Mouse (Mus musculus): Measurements from ENCODE around the gene Obsl1. TPM values are rescaled to one million over a fixed set of nuclear protein-coding genes. Genes with fewer than 3 reads are reported as not detected.

Obsl1 gene
- polyA plus RNA-seq, 1 experiment from 2014 or later = 34.5 TPM

DNA sequence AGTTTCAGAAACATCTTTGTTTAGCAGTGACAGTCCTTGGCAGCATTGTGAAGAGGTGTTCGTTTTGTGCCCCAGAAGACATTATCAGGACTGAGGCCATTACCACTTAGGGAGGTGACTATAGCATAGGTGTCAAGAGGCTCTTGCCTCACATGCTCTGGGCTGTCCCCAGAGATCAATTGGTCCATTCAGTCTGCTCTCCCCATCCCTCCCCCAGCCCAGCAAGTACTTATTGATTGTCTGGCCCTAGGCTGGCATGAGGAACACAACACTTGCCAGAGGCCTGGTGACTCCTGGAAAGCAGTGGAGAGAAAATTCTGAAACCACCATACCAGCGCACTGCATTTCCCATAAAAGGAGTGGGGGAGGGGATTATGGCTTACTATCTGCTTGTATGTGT, 31.3 kb upstream of the Obsl1 start:
- Histone ChIP-seq H3K4me1 (no peaks in the 10 kb centered on the region), H3K36me3 (replicated peaks) (peaks cover 44% of the 10 kb centered on the region), H3K9me3 (no peaks in the 10 kb centered on the region), H3K27ac (no peak overlapping the region), H3K4me3 (no peak overlapping the region), H3K27me3 (ENCODE audit: poor library complexity, severe bottlenecking) (no peaks in the 10 kb centered on the region)
- 86% methylated on average over 2 of the region's 2 CpGs for WGBS
- no peak for DNase-seq (ENCODE audit: extremely low spot score, low spot score)

DNA sequence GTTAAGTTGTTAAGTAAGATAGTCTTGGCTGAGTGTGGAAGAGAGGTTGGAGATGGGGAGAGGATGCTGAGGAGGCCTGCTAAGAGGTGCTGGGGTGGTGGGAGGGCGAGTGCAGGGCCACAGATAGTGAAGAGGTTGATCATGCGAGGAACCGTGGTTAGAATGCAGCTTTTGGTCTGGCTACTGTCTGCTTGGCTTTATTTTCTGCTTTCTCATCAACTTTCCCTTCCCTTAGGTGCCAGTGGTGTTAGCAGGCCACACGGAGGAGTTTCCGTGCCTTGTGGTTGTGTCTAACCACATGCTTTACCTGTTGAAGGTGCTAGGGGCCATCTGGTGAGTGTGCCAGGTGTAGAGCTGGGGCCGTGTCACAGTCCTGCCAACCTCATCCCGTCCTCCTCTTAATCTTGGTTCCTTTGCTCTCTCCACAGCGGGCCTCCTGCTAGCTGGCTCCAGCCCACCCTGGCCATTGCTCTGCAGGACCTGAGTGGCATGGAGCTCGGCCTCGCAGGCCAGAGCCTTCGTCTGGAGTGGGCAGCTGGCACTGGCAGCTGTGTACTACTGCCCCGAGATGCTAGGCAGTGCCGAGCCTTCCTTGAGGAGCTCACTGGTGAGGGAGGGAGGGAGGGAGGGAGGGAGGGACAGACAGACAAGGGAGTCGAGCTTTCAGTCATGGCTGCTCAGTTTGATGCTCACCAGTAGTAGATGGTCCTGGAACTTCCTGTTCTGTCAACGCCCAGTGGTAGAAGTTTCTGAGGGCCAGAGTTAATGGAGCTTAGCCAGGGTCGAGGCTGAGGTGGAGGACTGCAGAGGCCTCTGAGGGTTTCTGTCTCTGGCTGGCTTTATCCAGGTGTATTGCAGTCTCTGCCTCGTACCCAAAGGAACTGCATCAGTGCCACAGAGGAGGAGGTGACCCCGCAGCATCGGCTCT, 27.3 kb upstream of the Obsl1 start:
- H3K27ac ChIP-seq = no peak overlapping the region
- DNase-seq (ENCODE audit: extremely low spot score, low spot score) = no peak
- H3K9me3 ChIP-seq = no peaks in the 10 kb centered on the region
- peaks cover 80% of the 10 kb centered on the region for H3K36me3 ChIP-seq (replicated peaks)
- H3K27me3 ChIP-seq (ENCODE audit: poor library complexity, severe bottlenecking) = no peaks in the 10 kb centered on the region
- WGBS = 87% methylated on average over 19 of the region's 19 CpGs
- H3K4me1 ChIP-seq = no peaks in the 10 kb centered on the region
- H3K4me3 ChIP-seq = no peak overlapping the region

DNA sequence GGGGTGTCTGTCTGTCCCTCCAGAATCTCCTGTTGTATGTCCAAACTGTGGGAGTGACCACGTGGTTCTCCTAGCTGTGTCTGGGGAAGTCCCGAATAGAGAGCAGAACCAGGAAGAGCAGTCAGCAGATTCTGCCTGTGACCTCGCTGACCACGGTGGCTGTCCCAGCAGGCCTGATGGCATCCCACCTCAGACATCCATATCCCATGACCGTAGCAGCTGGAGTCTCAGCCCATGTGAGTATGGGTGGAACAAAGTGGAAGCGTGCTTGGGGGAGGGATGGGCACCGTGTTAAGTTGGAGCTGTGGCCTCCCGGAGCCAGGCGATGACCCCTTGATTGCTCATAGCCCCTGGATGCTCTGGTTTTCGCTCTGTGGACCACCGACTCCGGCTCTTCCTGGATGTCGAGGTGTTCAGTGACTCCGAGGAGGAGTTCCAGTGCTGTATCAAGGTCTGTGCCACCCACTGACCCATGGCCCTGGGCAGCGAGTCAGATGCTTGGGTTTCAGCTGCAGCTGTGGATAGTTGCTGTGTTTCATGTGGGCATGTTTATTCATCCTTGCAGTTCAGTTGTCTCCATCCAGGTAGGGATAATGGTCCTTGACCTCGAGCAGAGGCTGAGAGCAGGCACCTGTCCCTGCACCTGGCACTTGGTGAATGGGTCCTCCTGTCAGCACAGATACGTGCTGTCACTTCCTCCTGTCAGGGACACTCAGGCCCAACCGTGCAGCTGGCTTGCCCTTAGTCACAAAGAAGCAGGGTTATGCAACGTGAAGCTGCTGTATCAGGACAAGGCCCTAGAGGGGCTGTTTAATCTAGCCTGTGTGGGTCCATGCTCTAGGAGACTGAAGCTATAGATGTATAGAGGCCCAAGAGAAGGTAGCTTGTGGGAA, 26.3 kb upstream of the Obsl1 start:
- Histone ChIP-seq H3K36me3 (replicated peaks) (peaks cover 89% of the 10 kb centered on the region), H3K4me3 (no peak overlapping the region), H3K27me3 (ENCODE audit: poor library complexity, severe bottlenecking) (no peaks in the 10 kb centered on the region), H3K9me3 (no peaks in the 10 kb centered on the region), H3K4me1 (no peaks in the 10 kb centered on the region), H3K27ac (no peak overlapping the region)
- DNase-seq (ENCODE audit: extremely low spot score, low spot score) = no peak
- 91% methylated on average over 19 of the region's 19 CpGs for WGBS

DNA sequence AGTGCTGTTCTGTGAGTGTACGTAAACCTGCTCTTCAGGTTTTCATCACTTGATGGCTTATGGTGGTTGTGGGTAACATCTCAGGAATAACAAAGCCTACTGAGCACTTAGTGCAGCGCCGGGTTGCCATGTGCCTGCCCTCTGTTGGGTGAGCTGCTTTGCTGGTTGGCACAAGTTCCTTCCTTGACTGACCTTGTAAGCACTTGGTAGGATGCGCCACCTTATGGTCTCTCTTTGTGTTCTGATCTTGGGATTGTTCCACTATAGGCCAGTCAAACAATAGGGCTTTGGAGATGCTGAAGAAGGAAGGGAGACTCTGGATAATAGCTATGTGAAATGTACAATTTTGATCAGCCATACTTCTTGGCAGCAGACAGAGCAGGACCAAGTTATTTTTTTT, 24.3 kb upstream of the Obsl1 start:
- Histone ChIP-seq H3K27ac (no peak overlapping the region), H3K4me1 (no peaks in the 10 kb centered on the region), H3K36me3 (replicated peaks) (peaks cover 93% of the 10 kb centered on the region), H3K9me3 (no peaks in the 10 kb centered on the region), H3K27me3 (ENCODE audit: poor library complexity, severe bottlenecking) (no peaks in the 10 kb centered on the region), H3K4me3 (no peak overlapping the region)
- no peak for DNase-seq (ENCODE audit: extremely low spot score, low spot score)
- 88% methylated on average over 4 of the region's 4 CpGs for WGBS

DNA sequence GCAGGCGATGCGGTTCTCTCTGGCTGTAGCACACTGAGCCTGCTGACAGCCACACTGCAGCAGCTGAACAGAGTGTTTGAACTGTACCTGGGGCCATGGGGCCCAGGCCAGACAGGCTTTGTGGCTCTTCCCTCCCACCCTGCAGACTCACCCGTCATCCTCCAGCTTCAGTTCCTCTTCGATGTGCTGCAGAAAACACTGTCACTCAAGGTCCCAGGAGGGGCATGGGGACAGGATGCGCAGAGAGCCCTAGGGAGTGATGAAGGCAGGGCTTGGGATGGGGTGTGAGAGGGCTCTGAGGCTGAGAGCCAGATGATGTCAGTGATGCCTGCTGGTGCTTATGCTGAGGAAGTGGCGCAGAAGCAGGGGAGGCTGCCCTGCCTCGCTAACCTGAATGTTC, 18.4 kb upstream of the Obsl1 start:
- Histone ChIP-seq H3K36me3 (replicated peaks) (peaks cover 45% of the 10 kb centered on the region), H3K27me3 (ENCODE audit: poor library complexity, severe bottlenecking) (no peaks in the 10 kb centered on the region), H3K9me3 (no peaks in the 10 kb centered on the region), H3K4me3 (no peak overlapping the region), H3K27ac (no peak overlapping the region; the same call in 1 of the 2 replicates), H3K4me1 (peaks cover 12% of the 10 kb centered on the region)
- 96% methylated on average over 7 of the region's 7 CpGs for WGBS
- DNase-seq (ENCODE audit: extremely low spot score, low spot score) = no peak

DNA sequence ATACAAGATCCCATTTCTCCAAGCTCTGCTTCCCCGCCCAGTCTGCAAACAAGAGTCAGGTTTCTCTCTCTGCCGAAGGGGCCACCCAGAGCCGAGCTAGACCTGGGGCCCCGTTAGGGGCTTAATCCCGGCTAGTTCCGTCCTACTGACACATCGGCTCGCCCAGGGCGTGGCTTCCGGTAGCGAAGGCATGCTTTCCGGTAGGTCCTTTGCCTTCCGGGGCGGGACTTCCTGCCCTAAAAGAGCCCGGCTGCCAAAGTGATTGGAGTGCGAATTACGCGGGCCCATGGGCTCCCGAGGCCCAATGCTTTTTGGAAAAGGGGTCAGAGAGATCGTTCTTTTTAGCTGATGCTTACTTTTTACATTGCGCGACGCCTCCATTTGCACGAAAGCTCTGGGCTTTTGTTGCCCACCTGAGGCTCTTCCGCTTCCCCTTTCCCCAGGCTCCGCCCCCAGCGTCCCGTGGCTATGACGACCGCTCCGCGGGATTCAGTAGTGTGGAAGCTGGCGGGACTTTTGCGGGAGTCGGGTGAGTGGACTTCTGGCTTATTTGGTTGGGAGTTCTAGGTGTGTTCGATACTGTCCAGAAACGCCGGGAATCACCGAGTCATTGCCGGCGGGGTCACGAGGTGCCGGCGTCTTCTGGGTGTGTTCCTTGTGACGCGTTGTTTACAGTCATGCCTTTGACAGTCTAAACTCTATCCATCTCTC, 15.2 kb upstream of the Obsl1 start, which contains the start of gene Stk11ip:
Gene Stk11ip (plus strand): TSS at position 209 of the 711 bp plus-strand sequence.
- H3K27ac ChIP-seq = peak within 1 kb of the TSS; percentile 90
- no peaks in the 10 kb centered on the region for H3K9me3 ChIP-seq
- under 1% methylated on average over 46 of the region's 46 CpGs for WGBS
- H3K4me1 ChIP-seq = peaks cover 16% of the 10 kb centered on the region
- DNase-seq (ENCODE audit: extremely low spot score, low spot score) = peak; percentile 98
- peaks cover 13% of the 10 kb centered on the region for H3K36me3 ChIP-seq (replicated peaks)
- no peaks in the 10 kb centered on the region for H3K27me3 ChIP-seq (ENCODE audit: poor library complexity, severe bottlenecking)
- H3K4me3 ChIP-seq = peak within 1 kb of the TSS; percentile 76

DNA sequence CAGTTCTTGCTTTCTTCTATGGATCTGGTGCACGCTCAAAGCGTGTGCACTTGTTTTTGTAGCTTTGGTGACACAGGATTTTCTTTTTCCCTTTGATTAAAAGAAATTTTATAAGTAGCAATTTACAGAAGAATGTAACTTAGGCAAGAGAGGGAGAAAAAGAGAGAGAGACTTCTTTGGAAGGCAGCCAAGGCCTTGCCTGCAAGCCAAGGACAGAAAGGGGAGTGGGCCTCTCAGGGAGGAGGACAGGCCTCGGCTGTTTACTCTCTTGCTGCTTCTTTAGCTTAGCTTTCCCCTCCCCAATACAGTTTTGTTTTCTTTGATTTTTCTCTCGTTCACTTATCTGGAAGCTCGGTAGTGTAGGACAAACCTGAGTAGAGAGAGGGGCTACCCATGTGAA, 13.3 kb upstream of the Obsl1 start:
- H3K27ac ChIP-seq = no peak overlapping the region
- H3K9me3 ChIP-seq = no peaks in the 10 kb centered on the region
- 92% methylated on average over 5 of the region's 5 CpGs for WGBS

DNA sequence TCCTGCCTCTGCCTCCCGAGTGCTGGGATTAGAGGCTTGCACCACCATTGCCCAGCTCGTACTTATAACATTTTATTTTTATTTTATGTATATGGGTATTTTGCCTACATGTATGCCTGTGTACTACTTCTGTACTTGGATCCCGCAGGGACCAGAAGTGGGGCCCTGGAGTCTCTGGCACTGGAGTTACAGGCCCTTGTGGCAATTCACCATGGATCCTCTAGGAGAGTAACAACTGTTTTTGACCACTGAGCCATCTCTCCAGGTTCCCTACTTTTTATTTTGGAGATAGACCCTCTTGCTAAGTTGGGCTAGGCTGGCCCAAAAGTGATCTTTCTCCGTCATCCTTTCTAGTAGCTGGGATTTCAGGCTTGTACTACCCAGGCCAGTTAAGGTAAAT, 12.2 kb upstream of the Obsl1 start:
- no peaks in the 10 kb centered on the region for H3K9me3 ChIP-seq
- H3K4me3 ChIP-seq = no peak overlapping the region
- WGBS = 93% methylated on average over 4 of the region's 4 CpGs
- no peaks in the 10 kb centered on the region for H3K36me3 ChIP-seq (replicated peaks)
- no peaks in the 10 kb centered on the region for H3K27me3 ChIP-seq (ENCODE audit: poor library complexity, severe bottlenecking)
- H3K27ac ChIP-seq = no peak overlapping the region
- no peak for DNase-seq (ENCODE audit: extremely low spot score, low spot score)
- H3K4me1 ChIP-seq = peaks cover 16% of the 10 kb centered on the region

More for the DNA sequence above, 13.3 kb upstream of the Obsl1 start:
- H3K27me3 ChIP-seq (ENCODE audit: poor library complexity, severe bottlenecking) = no peaks in the 10 kb centered on the region
- no peak overlapping the region for H3K4me3 ChIP-seq
- no peaks in the 10 kb centered on the region for H3K36me3 ChIP-seq (replicated peaks)
- no peak for DNase-seq (ENCODE audit: extremely low spot score, low spot score)
- peaks cover 16% of the 10 kb centered on the region for H3K4me1 ChIP-seq

DNA sequence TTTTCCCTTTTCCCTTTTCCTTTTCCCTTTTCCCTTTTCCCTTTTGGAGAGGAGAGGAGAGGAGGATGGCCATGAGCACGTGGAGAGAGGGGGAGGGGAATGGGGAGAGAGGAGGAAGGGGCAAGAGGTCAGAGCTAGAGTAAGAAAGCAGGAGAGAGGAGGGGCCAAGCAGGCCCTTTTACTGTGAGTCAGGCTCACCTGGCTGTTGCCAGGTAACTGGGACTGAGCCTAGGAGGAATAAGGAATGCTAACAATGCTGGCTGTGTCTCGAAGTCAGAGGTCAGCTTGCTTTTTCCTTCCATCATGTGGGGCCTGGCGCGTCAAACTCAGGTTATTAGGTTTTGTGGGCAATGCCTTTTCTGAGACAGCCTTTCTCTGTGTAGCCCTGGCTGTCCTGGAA, 11.7 kb upstream of the Obsl1 start:
- Histone ChIP-seq H3K36me3 (replicated peaks) (no peaks in the 10 kb centered on the region), H3K4me1 (peaks cover 16% of the 10 kb centered on the region), H3K27ac (0 out of 2 replicates have a peak overlapping the region, but pooled peaks have one; percentile 48), H3K4me3 (no peak overlapping the region), H3K27me3 (ENCODE audit: poor library complexity, severe bottlenecking) (no peaks in the 10 kb centered on the region), H3K9me3 (no peaks in the 10 kb centered on the region)
- DNase-seq (ENCODE audit: extremely low spot score, low spot score) = no peak
- WGBS = 55% methylated on average over 4 of the region's 4 CpGs

DNA sequence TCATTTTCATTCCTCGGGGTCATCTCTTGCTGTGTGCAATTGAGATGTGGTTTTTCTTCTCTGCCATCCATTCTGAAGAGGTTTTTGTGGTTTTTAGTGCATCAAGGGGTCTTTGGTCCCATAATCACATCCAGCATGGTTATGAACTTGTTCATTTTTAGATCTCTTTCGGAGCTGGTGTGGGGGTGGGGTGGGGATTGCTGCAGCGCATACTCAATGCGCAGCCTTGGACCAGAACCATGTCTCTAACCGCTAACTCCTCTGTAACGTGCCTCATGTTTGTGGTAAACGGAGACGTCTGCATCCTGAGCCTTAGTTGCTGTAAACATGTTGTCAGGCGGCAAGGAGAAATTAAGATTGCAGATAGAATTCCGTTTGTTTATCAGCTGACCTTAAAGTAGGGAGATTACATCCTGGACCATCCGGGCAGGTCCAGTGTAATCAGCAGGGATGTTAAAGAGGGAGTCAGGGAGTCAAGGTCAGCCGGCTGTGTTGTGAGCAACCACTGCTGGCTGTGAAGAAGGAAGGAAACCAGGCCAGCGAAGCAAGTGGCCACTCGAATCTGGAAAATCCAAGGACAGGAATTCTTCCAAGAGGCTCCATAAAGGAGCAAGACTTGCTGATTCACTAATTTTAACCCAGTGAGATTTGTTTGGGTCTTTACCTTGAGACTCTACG, 10.6 kb upstream of the Obsl1 start:
- Histone ChIP-seq H3K27me3 (ENCODE audit: poor library complexity, severe bottlenecking) (no peaks in the 10 kb centered on the region), H3K36me3 (replicated peaks) (no peaks in the 10 kb centered on the region), H3K9me3 (no peaks in the 10 kb centered on the region), H3K4me3 (no peak overlapping the region), H3K27ac (no peak overlapping the region), H3K4me1 (peaks cover 10% of the 10 kb centered on the region)
- DNase-seq (ENCODE audit: extremely low spot score, low spot score) = no peak
- WGBS = 86% methylated on average over 15 of the region's 15 CpGs

DNA sequence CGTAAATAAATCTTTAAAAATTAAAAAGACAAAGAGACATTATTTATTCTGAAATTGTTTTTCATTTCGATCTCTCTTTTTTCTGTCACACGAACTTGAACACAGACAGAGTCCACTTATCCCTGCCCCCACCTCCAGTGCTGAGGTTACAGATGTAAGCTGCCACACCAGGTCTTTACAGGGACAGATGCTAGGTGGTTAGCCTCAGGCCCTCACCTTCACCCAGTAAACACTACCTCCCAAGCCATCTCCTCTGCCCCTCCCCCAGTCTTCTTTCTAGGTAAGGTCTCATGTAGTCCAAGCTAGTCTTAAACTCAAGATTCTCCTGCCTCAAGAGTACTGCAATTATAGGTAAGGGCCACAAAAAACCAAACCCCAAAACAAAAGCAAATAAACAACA, 6.3 kb upstream of the Obsl1 start:
- Histone ChIP-seq H3K27me3 (ENCODE audit: poor library complexity, severe bottlenecking) (peaks cover 20% of the 10 kb centered on the region), H3K4me1 (peaks cover 36% of the 10 kb centered on the region), H3K27ac (no peak overlapping the region), H3K9me3 (no peaks in the 10 kb centered on the region), H3K4me3 (no peak overlapping the region), H3K36me3 (replicated peaks) (no peaks in the 10 kb centered on the region)
- no peak for DNase-seq (ENCODE audit: extremely low spot score, low spot score)
- WGBS = 91% methylated on average over 3 of the region's 3 CpGs

Measured in forebrain, embryonic 10.5 days (tissue).